Mouse (Mus musculus): ENCODE data around the gene Zkscan14. TPM values are rescaled to one million over a fixed set of nuclear protein-coding genes. Genes with fewer than 3 reads are reported as not detected.

Gene Zkscan14
- 4.4 and 4.8 TPM in 2 replicates for polyA plus RNA-seq (2012; rRNA removed; ENCODE audit: low replicate concordance)

DNA sequence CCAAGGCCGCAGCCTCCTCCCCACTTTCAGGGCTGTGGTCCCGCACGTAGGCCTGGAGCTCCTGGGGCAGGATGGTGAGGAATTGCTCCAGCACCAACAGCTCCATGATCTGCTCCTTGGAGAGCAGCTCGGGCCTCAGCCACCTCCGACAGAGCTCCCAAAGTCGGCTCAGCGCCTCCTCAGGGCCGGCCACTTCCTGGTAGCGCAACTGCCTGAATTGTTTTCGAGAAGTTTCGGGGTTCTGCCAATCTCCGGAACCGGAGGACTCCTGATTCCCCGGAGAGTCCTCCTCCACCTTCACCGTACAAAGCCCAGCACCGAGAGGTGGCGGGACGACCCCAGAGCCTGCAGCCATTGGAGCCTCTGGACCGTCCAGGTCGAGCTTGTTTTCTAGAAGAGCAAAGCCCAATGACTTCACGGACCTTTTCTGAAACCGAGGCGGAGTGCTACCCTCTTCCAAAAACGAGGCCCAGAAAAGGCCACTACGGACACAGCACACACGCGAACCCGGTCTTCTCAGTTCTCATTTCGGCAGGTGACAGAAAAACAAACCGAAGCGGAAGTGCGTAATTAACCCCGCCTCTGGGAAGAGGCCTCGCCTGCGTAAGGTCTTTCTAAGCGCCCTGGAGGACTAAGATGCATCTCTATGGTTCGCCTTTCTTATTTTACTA lies at the start of gene Zkscan14:
Zkscan14 (minus strand) TSS at position 548 of the 671 bp plus-strand sequence.

DNA sequence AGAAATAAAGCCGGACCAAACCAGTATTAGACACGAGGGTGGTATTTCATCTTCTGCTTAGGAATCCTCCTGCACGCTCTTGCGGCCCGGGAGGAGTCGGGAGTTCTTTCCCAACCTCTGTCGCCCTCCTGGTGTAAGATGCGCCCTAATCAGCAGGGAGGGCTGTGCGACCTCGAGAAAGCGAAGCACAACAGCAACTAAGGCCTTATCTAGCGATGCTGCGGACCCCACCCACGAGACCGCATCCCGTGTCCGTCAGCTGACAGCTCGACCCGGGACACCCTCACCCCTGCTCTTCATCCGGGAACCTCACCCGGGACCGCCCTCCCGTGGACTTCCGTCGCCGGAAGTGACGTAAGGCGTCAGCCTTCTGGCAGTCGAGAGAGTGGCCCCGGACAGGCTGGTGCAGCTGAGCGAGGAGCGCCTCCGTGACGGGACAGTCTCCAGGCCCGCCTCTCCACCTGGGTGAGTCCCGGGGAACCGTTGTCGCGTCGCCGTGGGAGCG lies 29.8 kb upstream of the Zkscan14 start, which contains the start of gene Zfp655:
Zfp655 (plus strand) TSS at position 349 of the 505 bp plus-strand sequence.

DNA sequence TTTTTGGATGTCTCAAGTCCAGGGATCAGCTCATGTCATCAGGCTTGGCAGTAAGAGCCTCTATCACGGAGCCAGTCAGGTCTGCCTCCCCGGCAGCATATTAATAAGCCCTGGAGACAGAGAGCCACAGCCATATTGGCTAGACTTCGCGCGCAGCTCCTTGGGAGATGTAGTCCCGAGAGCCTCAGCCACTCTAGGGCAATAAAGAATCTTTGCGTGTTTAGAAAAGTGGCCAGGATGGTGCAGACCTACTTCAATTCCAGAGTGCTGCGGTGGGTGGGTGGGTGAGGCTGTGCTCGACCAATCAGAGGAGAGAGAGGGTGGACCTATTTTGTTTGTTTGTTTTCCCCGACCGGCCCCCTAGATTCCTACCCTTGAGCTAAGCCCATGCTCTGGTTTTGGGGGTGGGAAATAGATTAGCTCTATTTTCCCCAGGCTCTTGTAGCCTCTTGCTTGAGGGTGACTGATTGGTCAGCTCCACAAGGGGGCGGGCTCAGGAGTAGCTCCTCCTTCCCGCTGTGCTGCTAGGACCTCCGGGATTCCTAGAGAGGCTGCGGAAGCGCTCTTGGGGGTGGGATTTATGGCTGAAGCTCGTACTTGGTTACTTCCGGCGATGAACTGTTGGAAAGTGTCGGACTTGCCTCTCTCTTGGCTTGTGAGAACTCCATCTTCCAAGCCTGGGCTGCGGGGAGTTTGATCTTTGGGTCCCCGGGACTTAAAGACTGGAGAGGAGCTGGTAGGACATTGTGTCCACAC lies 2.4 kb upstream of the Zkscan14 start, which contains the start of gene Zkscan5:
Zkscan5 (plus strand) TSS at position 627 of the 756 bp plus-strand sequence.

DNA sequence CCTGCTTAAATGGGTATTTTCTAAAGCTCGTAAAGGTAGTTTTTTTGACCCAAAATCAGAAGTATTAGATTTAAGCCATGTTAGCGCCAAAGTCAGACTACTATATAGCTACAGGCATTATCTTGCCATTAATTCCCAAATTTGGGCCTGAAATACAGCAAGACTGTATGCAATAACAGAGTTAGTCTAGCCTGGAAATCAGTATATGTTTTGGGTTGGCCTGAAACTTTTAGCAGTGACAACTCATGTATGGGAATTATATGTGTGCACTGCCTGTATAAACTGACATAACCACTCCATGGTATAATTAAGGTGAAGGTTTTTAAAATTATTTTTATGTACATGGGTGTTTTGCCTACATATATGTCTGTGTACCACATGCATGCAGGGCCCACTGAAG lies 9.7 kb downstream of the Zkscan14 start, which contains the start of gene Atp5j2:
Atp5j2 (minus strand) TSS at position 101 of the 400 bp plus-strand sequence.

DNA sequence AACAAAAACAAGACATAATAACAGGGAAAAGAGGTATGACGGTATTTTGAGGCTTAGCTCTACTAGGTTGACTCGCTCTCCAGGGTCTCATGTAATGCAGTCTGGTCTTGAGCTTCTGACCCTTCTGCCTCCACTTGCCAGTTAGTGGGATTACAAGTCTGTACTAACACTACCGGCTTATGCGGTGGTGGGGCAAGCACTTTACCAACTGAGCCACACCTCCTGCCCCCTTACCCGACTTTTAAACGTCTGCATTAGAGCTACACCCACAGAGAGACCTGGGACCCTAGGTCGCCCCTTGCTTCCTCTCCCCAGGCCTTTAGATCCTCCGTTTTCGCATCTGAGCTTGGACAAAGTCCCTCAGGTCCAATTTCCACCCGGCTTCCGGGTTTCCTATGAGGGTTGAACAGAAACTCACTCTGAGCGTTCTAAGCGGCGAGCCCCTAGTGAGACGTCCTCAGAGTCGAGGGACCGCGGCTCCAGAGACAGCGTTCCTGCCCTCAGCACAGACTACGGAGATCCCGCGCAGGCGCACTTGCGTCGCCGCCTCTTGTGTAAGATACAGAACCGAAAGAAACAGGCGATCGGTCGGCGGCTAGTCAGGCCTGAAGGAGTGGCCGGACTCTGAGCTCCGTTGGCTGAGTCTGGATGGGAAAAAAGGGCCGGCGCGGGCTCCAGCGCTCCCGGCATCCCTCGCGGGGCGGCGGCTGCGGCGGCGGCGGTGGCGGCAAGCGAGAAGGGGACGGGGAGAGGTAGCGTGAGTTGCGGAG lies 34.9 kb downstream of the Zkscan14 start, which contains the start of the genes Ptcd1 and Cpsf4:
Ptcd1 (minus strand) TSS at position 573 of the 770 bp plus-strand sequence.
Cpsf4 (plus strand) TSS at position 678 of the 770 bp plus-strand sequence.

Other genes with a start within 250 kb of the Zkscan14 start
- gene Smurf1, start 236.0 kb downstream of the Zkscan14 start, polyA plus RNA-seq (2012; rRNA removed; ENCODE audit: low replicate concordance), result 33.8 and 36.4 TPM in 2 replicates
- not detected in 2 replicates for gene Gm4871, start 169.1 kb downstream of the Zkscan14 start, polyA plus RNA-seq (2012; rRNA removed; ENCODE audit: low replicate concordance)
- gene 1700018F24Rik, start 158.9 kb downstream of the Zkscan14 start, polyA plus RNA-seq (2012; rRNA removed; ENCODE audit: low replicate concordance), result not detected in 2 replicates
- 146 and 172 TPM in 2 replicates for gene Arpc1a, start 118.0 kb downstream of the Zkscan14 start, polyA plus RNA-seq (2012; rRNA removed; ENCODE audit: low replicate concordance)
- gene Kpna7, start 117.8 kb downstream of the Zkscan14 start, polyA plus RNA-seq (2012; rRNA removed; ENCODE audit: low replicate concordance), result not detected in 2 replicates
- 709 and 828 TPM in 2 replicates for gene Arpc1b, start 87.7 kb downstream of the Zkscan14 start, polyA plus RNA-seq (2012; rRNA removed; ENCODE audit: low replicate concordance)
- gene Pdap1, start 61.6 kb downstream of the Zkscan14 start, polyA plus RNA-seq (2012; rRNA removed; ENCODE audit: low replicate concordance), result 22.4 and 39.1 TPM in 2 replicates
- 56.9 and 67.4 TPM in 2 replicates for gene Bud31, start 61.5 kb downstream of the Zkscan14 start, polyA plus RNA-seq (2012; rRNA removed; ENCODE audit: low replicate concordance)
- gene Ptcd1, start 34.8 kb downstream of the Zkscan14 start, polyA plus RNA-seq (2012; rRNA removed; ENCODE audit: low replicate concordance), result 17.1 and 19.1 TPM in 2 replicates
- 24.2 and 36.6 TPM in 2 replicates for gene Cpsf4, start 34.7 kb downstream of the Zkscan14 start, polyA plus RNA-seq (2012; rRNA removed; ENCODE audit: low replicate concordance)
- 178 and 219 TPM in 2 replicates for gene Atp5j2, start 9.8 kb downstream of the Zkscan14 start, polyA plus RNA-seq (2012; rRNA removed; ENCODE audit: low replicate concordance)
- 8.2 and 8.3 TPM in 2 replicates for gene Zkscan5, start 2.7 kb upstream of the Zkscan14 start, polyA plus RNA-seq (2012; rRNA removed; ENCODE audit: low replicate concordance)
- 25.0 and 30.5 TPM in 2 replicates for gene Zfp655, start 29.8 kb upstream of the Zkscan14 start, polyA plus RNA-seq (2012; rRNA removed; ENCODE audit: low replicate concordance)
- 12.9 and 20.0 TPM in 2 replicates for gene Zscan25, start 78.6 kb upstream of the Zkscan14 start, polyA plus RNA-seq (2012; rRNA removed; ENCODE audit: low replicate concordance)
- gene Cyp3a57, start 143.4 kb upstream of the Zkscan14 start, polyA plus RNA-seq (2012; rRNA removed; ENCODE audit: low replicate concordance), result 0.71 TPM in 1 of 2 replicates, not detected in the other